Mouse (Mus musculus) MEL (cell line): ENCODE data around the gene Gabra1.

Experiments
- HCFC1 ChIP-seq: IDR thresholded peaks from 2 replicates; pipeline ENCODE4 v1.6.1; 2012; ENCODE audit warnings: low read depth, mild to moderate bottlenecking, inconsistent platforms, low read length, improper control_type of control experiment, moderate library complexity
- POLR2A ChIP-seq, 2 experiments: IDR thresholded peaks; 2 replicates each; pipeline ENCODE4 v1.6.1; 2011 to 2012; ENCODE audit warnings: low read length in 2 of 2, mild to moderate bottlenecking in 2 of 2, control low read depth in 1 of 2, improper control_type of control experiment in 1 of 2, low read depth in 1 of 2, moderate library complexity in 1 of 2; ENCODE audit not compliant: control insufficient read depth in 1 of 2, insufficient read depth in 1 of 2, poor library complexity in 1 of 2

DNA sequence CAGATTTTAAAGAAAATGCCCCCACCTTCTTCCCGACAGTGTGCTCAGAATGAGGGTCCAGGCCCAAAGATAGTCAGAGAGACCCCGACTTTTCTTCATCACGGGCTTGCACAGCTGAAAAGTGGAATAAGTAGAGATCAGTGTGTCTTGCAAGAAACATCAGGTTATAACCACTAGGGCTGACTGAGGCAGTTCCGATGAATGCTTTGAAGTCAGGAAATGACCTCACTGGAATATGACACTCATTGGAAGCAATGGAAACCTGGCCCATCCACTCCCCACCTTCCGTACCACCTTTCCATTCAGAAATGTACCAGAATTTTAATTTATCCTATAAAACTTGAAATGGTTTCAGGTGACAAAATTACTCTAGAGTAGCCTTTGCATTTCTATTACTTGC, 3.2 kb downstream of the Gabra1 start:
- no peak for TF ChIP-seq HCFC1
- TF ChIP-seq POLR2A (IDR thresholded peaks at IDR 0.05; ENCODE audit: control insufficient read depth in 1 of 2, insufficient read depth in 1 of 2, low read depth in 1 of 2, low read length in 2 of 2, poor library complexity in 1 of 2) = no peak
